Mouse (Mus musculus) heart, adult 8-10 months (tissue): Measurements from ENCODE around the gene Cntrob. TPM values are rescaled to one million over a fixed set of nuclear protein-coding genes. Genes with fewer than 3 reads are reported as not detected.

Experiments
- DNase-seq: peaks from one replicate; pipeline ENCODE4 v3.0.0; 2022; ENCODE audit warnings: low spot score
- total RNA-seq, 4 experiments: library from RNA; stranded (reverse); gene quantifications; 2 replicates each; pipeline ENCODE4 v1.2.4; 2022

Gene Cntrob
- total RNA-seq = 1 to 10 TPM; 1.8 to 5.1 (median 2.6) TPM

DNA sequence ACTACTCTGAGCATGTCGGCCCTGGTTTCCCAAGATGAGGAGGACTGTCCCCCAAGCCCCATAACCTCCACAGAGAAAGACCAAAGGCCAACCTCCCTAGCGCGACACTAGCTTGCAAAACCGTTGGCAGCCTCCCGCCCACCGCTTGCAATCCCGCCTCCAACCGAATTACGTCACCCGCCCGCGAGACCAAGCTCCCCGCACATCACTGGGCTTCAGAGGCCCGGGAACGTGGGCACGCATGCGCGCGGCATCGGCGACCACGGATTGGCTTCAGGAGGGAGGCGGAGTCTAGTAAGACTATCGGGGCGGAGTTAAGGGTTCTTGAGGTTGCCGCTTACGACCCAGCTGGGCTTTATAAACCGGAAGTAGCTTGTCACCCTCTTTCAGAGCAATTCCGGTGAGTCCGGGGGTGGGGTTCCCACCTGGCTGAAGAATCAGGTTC lies at the start of gene Cntrob, which contains the start of gene Trappc1:
Gene Cntrob (minus strand): TSS at position 109 of the 445 bp plus-strand sequence.
Gene Trappc1 (plus strand): TSS at position 314 of the 445 bp plus-strand sequence.
- peak; percentile 99 for DNase-seq

GRCm38 (mm10) chr11:69372780-69373170 lies 49.2 kb upstream of the Cntrob start:
- DNase-seq = no peak

DNA sequence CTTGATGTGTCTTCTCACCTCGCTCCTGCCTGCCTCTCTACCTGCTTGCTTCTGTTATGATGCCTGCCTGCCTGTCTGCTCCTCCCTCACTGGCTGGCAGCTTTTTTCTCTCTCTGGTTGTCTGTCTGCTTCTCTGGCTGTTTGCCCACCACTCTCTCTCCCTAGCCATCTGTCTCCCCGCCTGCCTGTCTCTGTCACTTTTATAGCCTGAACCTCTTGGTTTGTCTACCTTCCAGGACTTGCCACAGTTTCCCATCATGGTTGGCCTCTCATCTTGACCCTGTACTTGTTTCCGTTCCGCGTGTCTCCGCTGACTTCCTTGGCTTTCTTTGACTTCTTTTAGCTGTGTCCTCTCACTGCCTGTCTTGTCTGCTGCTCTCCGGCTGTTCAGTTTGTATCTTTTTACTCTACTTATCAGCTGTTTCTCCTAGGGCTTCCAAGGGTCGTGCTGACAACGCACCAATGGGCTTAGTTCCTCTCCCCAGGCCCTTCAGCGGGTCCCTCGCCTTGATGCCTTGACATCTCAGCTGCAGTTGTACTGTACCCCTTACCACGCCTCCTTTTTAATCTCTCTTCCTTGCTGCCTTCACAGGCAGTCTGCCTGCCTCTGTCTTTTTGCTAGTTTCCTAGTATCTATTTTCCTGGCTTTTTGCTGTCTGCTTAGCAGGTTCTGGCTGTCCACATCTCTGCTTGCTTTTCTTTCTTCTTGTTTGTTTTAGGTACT lies 48.6 kb upstream of the Cntrob start:
- DNase-seq = no peak

GRCm38 (mm10) chr11:69371601-69372000 lies 48.0 kb upstream of the Cntrob start:
- DNase-seq = no peak

GRCm38 (mm10) chr11:69370817-69371215 lies 47.2 kb upstream of the Cntrob start:
- DNase-seq = no peak

DNA sequence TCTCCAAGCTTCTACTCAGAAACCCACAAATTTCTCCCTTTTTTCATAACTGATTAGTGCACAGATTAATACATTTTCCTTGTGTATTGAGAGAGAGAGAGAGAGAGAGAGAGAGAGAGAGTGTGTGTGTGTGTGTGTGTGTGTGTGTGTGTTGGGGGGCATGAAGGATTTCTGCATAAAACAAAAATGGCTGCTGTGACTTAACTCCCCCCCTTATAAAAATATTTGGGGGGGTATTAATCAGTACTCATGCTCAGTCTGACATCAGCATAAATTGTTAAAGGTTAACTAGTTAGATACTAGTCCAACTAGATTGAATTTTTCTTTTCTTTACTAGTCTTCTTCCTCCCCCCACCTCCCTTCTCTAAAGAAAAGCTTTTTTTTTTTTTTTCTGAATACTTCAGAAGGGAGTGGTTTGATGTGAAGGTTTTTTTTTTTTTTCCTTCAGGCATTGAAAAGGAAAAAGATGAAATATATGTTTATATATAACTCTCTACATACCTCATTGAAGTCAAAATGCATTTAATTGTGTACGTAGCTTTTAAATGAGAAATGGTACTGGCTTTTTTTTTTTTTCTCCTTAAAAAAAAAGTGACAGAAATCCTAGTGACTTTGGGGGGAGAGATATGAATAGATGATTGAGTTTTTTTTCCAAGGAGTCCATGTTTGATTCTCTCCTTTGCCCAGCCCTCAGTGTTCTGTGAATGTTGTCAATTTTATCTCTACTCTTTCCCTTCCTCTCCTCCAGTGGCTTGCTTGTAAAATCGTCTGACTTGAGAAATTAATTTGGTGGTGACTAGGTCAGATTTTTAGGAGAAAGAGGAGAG lies 46.6 kb upstream of the Cntrob start:
- no peak for DNase-seq

DNA sequence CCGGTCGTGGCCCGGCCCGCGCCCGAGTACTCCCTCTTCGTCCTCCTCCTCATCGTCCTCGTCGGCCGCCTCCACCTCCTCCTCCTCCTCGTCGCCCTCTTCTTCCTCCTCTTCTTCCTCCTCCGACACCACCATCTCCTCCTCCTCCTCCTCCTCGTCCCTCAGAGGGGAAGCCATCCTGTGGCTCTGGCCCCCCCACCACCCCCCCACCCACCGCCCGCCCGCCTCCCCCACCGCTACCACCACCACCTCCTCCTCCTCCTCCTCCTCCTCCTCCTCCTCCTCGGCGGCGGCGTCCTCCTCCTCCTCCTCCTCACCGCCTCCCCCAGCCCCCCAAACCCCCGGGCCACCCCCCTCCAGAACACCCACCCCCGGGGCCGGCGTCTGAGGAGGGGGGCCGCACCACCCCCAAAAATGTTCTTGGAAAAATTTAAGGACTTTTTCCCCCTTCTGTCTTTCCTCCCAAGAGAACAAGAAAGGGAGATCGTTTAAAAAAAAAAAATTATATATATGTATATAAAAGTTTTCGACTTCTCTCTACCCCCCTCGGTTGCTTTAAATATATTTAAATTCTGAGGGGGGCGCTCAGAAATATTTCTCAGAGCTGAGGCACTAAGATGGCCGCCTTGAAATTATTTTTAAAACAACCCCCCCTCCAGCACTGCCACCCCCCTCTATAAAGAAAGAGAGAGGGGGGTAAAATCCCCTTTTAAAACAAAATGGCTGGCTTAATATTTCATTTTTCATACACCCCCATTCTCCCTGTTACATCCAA lies 45.8 kb upstream of the Cntrob start, which contains the start of gene Chd3:
Gene Chd3 (minus strand): TSS at position 192 of the 775 bp plus-strand sequence.
- no peak for DNase-seq

GRCm38 (mm10) chr11:69368356-69369214 lies 45.0 kb upstream of the Cntrob start:
- DNase-seq = peak; percentile 28

DNA sequence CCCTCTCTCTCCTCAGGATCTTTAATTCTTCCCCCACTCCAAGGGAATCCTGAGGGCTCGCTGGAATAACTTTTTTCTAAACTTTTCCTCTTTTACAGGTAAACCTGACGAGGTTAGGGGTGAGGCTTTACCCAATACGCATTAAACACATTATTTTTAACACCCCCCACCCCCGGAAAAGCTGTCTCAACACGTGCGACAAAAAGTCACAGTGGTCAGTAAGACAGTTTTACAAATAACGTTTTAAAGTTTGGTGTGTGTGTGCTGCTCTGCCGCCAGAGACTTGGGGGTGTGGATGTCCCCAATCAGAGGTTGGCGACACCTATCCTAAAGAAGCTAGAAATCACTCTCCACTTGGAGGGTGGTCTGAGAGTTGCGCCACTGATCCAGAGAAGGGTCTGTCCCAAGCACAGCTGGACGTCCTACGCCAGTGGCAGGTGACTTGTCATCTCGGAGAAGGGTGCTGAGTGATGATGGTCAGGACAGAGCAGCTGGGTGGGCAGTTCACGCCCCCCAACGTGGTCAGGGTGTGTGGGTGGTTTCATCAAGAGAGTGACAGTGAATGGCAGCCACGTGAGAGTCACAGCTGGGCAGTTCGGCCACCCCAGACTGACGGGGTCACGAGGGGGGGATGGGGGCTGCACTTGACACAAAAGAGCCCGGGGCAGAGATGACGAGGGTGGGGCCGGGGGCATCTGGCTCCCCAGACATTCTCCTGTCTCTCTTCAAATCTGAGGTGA lies 44.2 kb upstream of the Cntrob start:
- no peak for DNase-seq

GRCm38 (mm10) chr11:69366855-69367615 lies 43.5 kb upstream of the Cntrob start:
- DNase-seq = peak; percentile 52

GRCm38 (mm10) chr11:69366157-69366854 lies 42.7 kb upstream of the Cntrob start:
- peak; percentile 92 for DNase-seq

DNA sequence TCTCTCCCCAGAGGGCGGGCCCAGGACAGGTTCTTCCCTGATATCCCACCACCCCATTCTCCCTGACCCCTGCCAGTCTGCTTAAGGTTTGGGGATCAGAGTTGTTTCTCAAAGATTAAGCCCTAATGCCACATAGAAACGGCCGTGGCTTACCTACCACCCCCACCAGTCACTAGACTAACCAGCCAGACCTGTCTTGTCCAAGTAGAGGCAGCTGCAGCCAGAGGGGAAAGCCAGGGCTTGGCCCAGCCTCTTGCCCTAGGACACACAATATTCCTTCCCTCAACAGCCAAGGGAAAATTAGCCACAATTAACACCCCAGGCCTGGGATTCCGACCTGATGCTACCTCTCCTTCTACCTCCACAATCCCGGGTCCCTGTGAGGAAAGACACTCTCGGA lies 42.1 kb upstream of the Cntrob start:
- no peak for DNase-seq

- peak; percentile 91 for DNase-seq
These were observed 41.3 kb upstream of the Cntrob start for GRCm38 (mm10) chr11:69364910-69365309.

DNA sequence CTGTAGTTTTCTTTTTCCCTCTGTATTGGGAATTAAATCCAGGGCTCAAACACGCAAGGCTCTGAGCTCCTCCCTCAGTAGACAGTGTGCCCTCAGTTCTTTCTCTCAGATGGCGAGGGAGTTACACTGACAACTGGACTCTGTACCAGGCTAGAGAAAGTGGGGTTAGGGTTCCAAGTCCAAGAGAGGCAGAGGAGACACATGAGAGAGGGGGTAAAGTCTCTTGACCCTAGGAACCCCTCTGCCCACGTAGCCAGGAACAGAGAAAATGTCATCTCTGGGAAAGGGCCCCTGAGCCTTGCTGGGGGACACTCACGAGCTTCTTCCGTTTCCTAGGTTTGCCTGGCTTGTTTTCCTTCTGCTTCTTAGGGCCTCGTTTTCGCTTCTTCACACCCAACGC lies 40.8 kb upstream of the Cntrob start:
- DNase-seq = no peak

GRCm38 (mm10) chr11:69362479-69362878 lies 38.9 kb upstream of the Cntrob start:
- no peak for DNase-seq

DNA sequence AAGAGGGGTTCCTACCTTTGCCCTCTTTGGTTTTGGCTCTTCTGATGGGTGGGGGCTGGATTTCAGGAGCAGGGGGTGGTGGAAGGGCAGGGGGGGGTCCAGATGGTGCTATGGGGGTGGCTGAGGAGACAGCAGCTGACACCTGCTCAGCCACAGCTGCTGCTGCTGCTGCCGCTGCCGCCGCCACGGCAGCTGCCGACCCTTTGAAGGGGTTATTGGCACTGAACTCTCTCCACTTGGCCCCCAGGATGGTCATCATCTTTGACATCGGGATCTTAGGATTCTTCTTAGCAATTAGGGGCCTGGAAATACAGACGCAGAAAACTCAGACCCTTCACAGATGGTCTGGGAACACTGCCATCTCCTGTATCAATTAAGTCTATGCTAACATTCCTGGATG lies 38.4 kb upstream of the Cntrob start:
- DNase-seq = no peak

DNA sequence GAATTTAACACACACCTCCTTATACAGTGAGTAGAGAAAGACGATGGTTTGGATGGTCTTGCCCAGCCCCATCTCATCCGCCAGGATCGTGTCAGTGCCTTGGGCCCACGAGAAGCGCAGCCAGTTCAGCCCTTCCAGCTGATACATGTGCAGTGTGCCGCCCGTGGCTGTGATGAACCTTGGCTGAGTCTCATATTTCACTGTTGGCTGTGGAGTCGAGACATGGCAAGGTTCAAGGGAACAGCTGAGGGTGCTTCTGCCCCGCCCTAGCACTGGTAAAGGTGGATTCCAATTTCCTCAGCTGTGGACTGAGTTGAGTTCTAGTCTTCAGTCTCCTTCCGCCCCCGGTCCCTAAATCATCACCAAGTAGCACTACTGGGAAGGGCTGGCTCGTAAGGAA lies 34.1 kb upstream of the Cntrob start:
- no peak for DNase-seq

GRCm38 (mm10) chr11:69356544-69356943 lies 33.0 kb upstream of the Cntrob start:
- DNase-seq = no peak

GRCm38 (mm10) chr11:69346441-69346840 lies 22.9 kb upstream of the Cntrob start:
- DNase-seq = no peak
